Comparison of ENCODE assay signal across 13 mouse cellular contexts in genomic region chr8:114593424-114594157, GRCm38 (mm10).
DNase-seq lines count a peak whose midpoint lies in the region; ATAC-seq and TF ChIP-seq lines count a peak whose summit lies in the region.
"Had no signal": no experiment of that assay in that cellular context is flagged by ENCODE, and none has a peak within 500 bp of the region (broad histone marks: within the 10 kb centered on the region; RNA-seq: fewer than 3 reads in every experiment).

No protein-coding gene starts in this region.

- H3K27me3 ChIP-seq in forebrain, embryonic 10.5 days (ENCODE audit: poor library complexity, severe bottlenecking), result no peaks in the 10 kb centered on the region
- no peaks in the 10 kb centered on the region; the same call in 1 of the 2 replicates for H3K27me3 ChIP-seq in forebrain, embryonic 15.5 days
- H3K27me3 ChIP-seq in kidney, adult 2 months (replicated peaks; ENCODE audit: control insufficient read depth, insufficient read depth, low read length), result no peaks in the 10 kb centered on the region
- H3K27me3 ChIP-seq in neural tube, embryonic 12.5 days (replicated peaks), result no peaks in the 10 kb centered on the region

- no peak for DNase-seq in forebrain, embryonic 10.5 days (ENCODE audit: extremely low spot score, low spot score)
- peak; percentile 27 for DNase-seq in embryo, embryonic 9.5 days (ENCODE audit: extremely low spot score)
- DNase-seq in kidney, adult 2 months, result peak; percentile 71
- no peak for DNase-seq in c-Kit-positive CD71-positive TER-119-positive erythroid progenitor cells, embryonic 14.5 days (ENCODE audit: low spot score)
- DNase-seq in adrenal gland, postnatal 4 days (ENCODE audit: low spot score in 2 of 2), result no peak
- no peak for DNase-seq in thymus, postnatal 10 days (ENCODE audit: low spot score in 2 of 2)
- DNase-seq: B cell, adult 2 months; heart, postnatal 36 days; thymus, adult 2 months had no signal

- H3K4me2 ChIP-seq in forebrain, embryonic 15.5 days (replicated peaks), result no peak overlapping the region
- H3K4me2 ChIP-seq in neural tube, embryonic 12.5 days (replicated peaks), result peak overlapping the region; percentile 36
- H3K4me2 ChIP-seq: embryonic facial prominence, embryonic 15.5 days had no signal

- no peak overlapping the region for H3K9ac ChIP-seq in forebrain, embryonic 15.5 days (replicated peaks)
- 0 out of 2 replicates have a peak overlapping the region, but pooled peaks have one; percentile 8 for H3K9ac ChIP-seq in neural tube, embryonic 12.5 days
- H3K9ac ChIP-seq: embryonic facial prominence, embryonic 15.5 days; liver, embryonic 14.5 days had no signal

- TF ChIP-seq POLR2A in kidney, adult 2 months (IDR thresholded peaks at IDR 0.05; ENCODE audit: low read depth, low read length), result no peak

- H3K9me3 ChIP-seq in forebrain, embryonic 10.5 days, result peaks cover 9% of the 10 kb centered on the region
- H3K9me3 ChIP-seq in forebrain, embryonic 15.5 days, result no peaks in the 10 kb centered on the region; the same call in 1 of the 2 replicates
- H3K9me3 ChIP-seq in neural tube, embryonic 12.5 days, result peaks cover 5% of the 10 kb centered on the region; the same call in 1 of the 2 replicates

- 33% methylated on average over 19 of the region's 19 CpGs for WGBS in forebrain, embryonic 10.5 days
- WGBS in forebrain, embryonic 15.5 days, result 22% methylated on average over 19 of the region's 19 CpGs
- WGBS in kidney, adult 2 months, result 37% methylated on average over 19 of the region's 19 CpGs
- 24% methylated on average over 19 of the region's 19 CpGs for WGBS in neural tube, embryonic 12.5 days

- no peak for ATAC-seq in forebrain, embryonic 15.5 days (replicated peaks)
- no peak; the same call in 1 of the 2 replicates for ATAC-seq in neural tube, embryonic 12.5 days (ENCODE audit: low FRiP score, low read depth)

- peak overlapping the region; percentile 14; the same call in 1 of the 2 replicates for H3K4me3 ChIP-seq in forebrain, embryonic 10.5 days
- no peak overlapping the region for H3K4me3 ChIP-seq in forebrain, embryonic 15.5 days
- H3K4me3 ChIP-seq in kidney, adult 2 months (ENCODE audit: insufficient read depth, low read depth, low read length), result no peak overlapping the region
- no peak overlapping the region for H3K4me3 ChIP-seq in neural tube, embryonic 12.5 days
- H3K4me3 ChIP-seq: embryonic facial prominence, embryonic 15.5 days had no signal

- peaks cover 43% of the 10 kb centered on the region for H3K4me1 ChIP-seq in forebrain, embryonic 10.5 days
- H3K4me1 ChIP-seq in forebrain, embryonic 15.5 days, result peaks cover 37% of the 10 kb centered on the region
- no peaks in the 10 kb centered on the region for H3K4me1 ChIP-seq in kidney, adult 2 months (ENCODE audit: control insufficient read depth, insufficient read depth, low read length)
- peaks cover 38% of the 10 kb centered on the region for H3K4me1 ChIP-seq in neural tube, embryonic 12.5 days

- no peak for TF ChIP-seq CTCF in kidney, adult 2 months (conservative IDR thresholded peaks at IDR 0.05; ENCODE audit: insufficient read depth, insufficient read length, low read depth, low read length)

- H3K36me3 ChIP-seq in forebrain, embryonic 10.5 days (replicated peaks), result peaks cover 7% of the 10 kb centered on the region
- H3K36me3 ChIP-seq in forebrain, embryonic 15.5 days, result no peaks in the 10 kb centered on the region
- no peaks in the 10 kb centered on the region for H3K36me3 ChIP-seq in kidney, adult 2 months (ENCODE audit: control insufficient read depth, insufficient read depth, low read length)
- no peaks in the 10 kb centered on the region for H3K36me3 ChIP-seq in neural tube, embryonic 12.5 days
- H3K36me3 ChIP-seq: embryonic facial prominence, embryonic 15.5 days had no signal

- peak overlapping the region; percentile 56 for H3K27ac ChIP-seq in forebrain, embryonic 10.5 days
- H3K27ac ChIP-seq in forebrain, embryonic 15.5 days (replicated peaks), result no peak overlapping the region
- no peak overlapping the region for H3K27ac ChIP-seq in kidney, adult 2 months (ENCODE audit: insufficient read depth, low read depth, low read length)
- H3K27ac ChIP-seq in neural tube, embryonic 12.5 days, result no peak overlapping the region
- H3K27ac ChIP-seq: embryonic facial prominence, embryonic 15.5 days; liver, embryonic 14.5 days had no signal

Comparison
In these comparisons a context has a peak if more than half of its experiments do, and no peak if none do; other contexts are left out.
1. DNase-seq: peak in embryo, embryonic 9.5 days (single experiment) and kidney, adult 2 months (single experiment); none in forebrain, embryonic 10.5 days (single experiment), c-Kit-positive CD71-positive TER-119-positive erythroid progenitor cells, embryonic 14.5 days (single experiment), adrenal gland, postnatal 4 days (0 of 2) and thymus, postnatal 10 days (0 of 2).